Mouse (Mus musculus) heart, adult 2 months (tissue): ENCODE data around the gene Slc25a5. TPM values are rescaled to one million over a fixed set of nuclear protein-coding genes. Genes with fewer than 3 reads are reported as not detected.

ENCODE experiments used
- DNase-seq, 2 experiments: peaks; one replicate each; pipeline ENCODE4 v3.0.0; 2021
- H3K27ac ChIP-seq: fragments of 200-600 bp; 2 replicates; pipeline ENCODE4 v1.8.1; 2022
- H3K27me3 ChIP-seq: fragments of 200-500 bp; 2 replicates; pipeline ENCODE4 v1.6.1; 2012; ENCODE audit warnings: mild to moderate bottlenecking, low read length, inconsistent platforms, mixed read lengths; ENCODE audit not compliant: control insufficient read depth, insufficient read depth
- H3K36me3 ChIP-seq: fragments of 200-500 bp; 2 replicates; pipeline ENCODE4 v1.6.1; 2012; ENCODE audit warnings: low read length, inconsistent platforms; ENCODE audit not compliant: control insufficient read depth, insufficient read depth
- H3K4me1 ChIP-seq: fragments of 200-500 bp; 2 replicates; pipeline ENCODE4 v1.6.1; 2011; ENCODE audit warnings: low read length; ENCODE audit not compliant: control insufficient read depth, insufficient read depth
- H3K4me3 ChIP-seq: fragments of 200-600 bp; 2 replicates; pipeline ENCODE4 v1.8.1; 2022
- H3K79me2 ChIP-seq: fragments of 200-500 bp; replicated peaks from 2 replicates; pipeline ENCODE4 v1.6.1; 2012; ENCODE audit warnings: mild to moderate bottlenecking, inconsistent platforms, low read length, moderate library complexity, mixed read lengths; ENCODE audit not compliant: control insufficient read depth, insufficient read depth
- H3K9ac ChIP-seq: fragments of 200-500 bp; 2 replicates; pipeline ENCODE4 v1.6.1; 2012; ENCODE audit warnings: low read depth, mild to moderate bottlenecking, control low read depth, inconsistent platforms, low read length, mixed read lengths
- CTCF ChIP-seq: fragments of 200-600 bp; IDR thresholded peaks from 2 replicates; pipeline ENCODE4 v1.8.1; 2022; ENCODE audit warnings: antibody characterized with exemption, mild to moderate bottlenecking, moderate library complexity
- EP300 ChIP-seq: fragments of 200-500 bp; IDR thresholded peaks from 2 replicates; pipeline ENCODE4 v1.6.1; 2011; ENCODE audit warnings: low read depth, low read length, control low read depth; ENCODE audit not compliant: insufficient read depth
- POLR2A ChIP-seq: fragments of 200-500 bp; IDR thresholded peaks from 2 replicates; pipeline ENCODE4 v1.6.1; 2011; ENCODE audit warnings: mild to moderate bottlenecking, low read depth, low read length, control low read depth; ENCODE audit not compliant: insufficient read depth
- WGBS: fragments of 180-500 bp; shearing (Covaris S2); methylation state at CpG from one replicate; pipeline ENCODE4 v1.1.7; 2018; 5-methylcytosine and 5-hydroxymethylcytosine counted together
- intact Hi-C: fragments of 180-260 bp; cut with DNase I; formaldehyde crosslinking; loops from one replicate; pipeline ENCODE4 v1.15.1; 2025
- polyA plus RNA-seq: library from polyadenylated mRNA; depleted of rRNA; stranded (reverse); fragments of >200 nt; gene quantifications from 2 replicates; pipeline ENCODE4 v1.2.3, GENCODE M21; 2012
- total RNA-seq, 2 experiments: library from RNA; stranded (reverse); gene quantifications; 2 replicates each; pipeline ENCODE4 v1.2.3; 2021

The Slc25a5 gene
- total and polyA plus RNA-seq, 3 experiments = 352 to 447 (median 425) TPM

- H3K27me3 ChIP-seq = no peaks in the 10 kb centered on the region
- no peak overlapping the region for H3K27ac ChIP-seq
- H3K9ac ChIP-seq = no peak overlapping the region
- H3K79me2 ChIP-seq = no peaks in the 10 kb centered on the region
- intact Hi-C loops = no loop called here
- no peak for DNase-seq
- no peaks in the 10 kb centered on the region for H3K36me3 ChIP-seq
- H3K4me1 ChIP-seq = no peaks in the 10 kb centered on the region
- no peak for TF ChIP-seq CTCF
- no peak for TF ChIP-seq POLR2A
- TF ChIP-seq EP300 = no peak
- no peak overlapping the region for H3K4me3 ChIP-seq
- WGBS = 81% methylated on average over 7 of the region's 7 CpGs
Measured at GRCm38 (mm10) chrX:36757796-36758472, 37.5 kb upstream of the Slc25a5 start.

- Histone ChIP-seq H3K4me1 (no peaks in the 10 kb centered on the region), H3K36me3 (no peaks in the 10 kb centered on the region), H3K9ac (no peak overlapping the region), H3K4me3 (no peak overlapping the region), H3K27me3 (no peaks in the 10 kb centered on the region), H3K79me2 (no peaks in the 10 kb centered on the region), H3K27ac (no peak overlapping the region)
- WGBS = 51% methylated on average over 6 of the region's 6 CpGs
- no peak for DNase-seq
- intact Hi-C loops = no loop called here
- TF ChIP-seq POLR2A (no peak), CTCF (no peak), EP300 (no peak)
Measured at GRCm38 (mm10) chrX:36758566-36758965, 36.9 kb upstream of the Slc25a5 start.

GRCm38 (mm10) chrX:36760946-36761635 lies 34.4 kb upstream of the Slc25a5 start:
- no peaks in the 10 kb centered on the region for H3K27me3 ChIP-seq
- peak; percentile 96 for TF ChIP-seq CTCF
- no peak for TF ChIP-seq EP300
- no peaks in the 10 kb centered on the region for H3K36me3 ChIP-seq
- peak; percentile 4 to 24 for DNase-seq
- no peaks in the 10 kb centered on the region for H3K4me1 ChIP-seq
- no peak overlapping the region for H3K27ac ChIP-seq
- WGBS = 60% methylated on average over 6 of the region's 6 CpGs
- H3K9ac ChIP-seq = no peak overlapping the region
- no peak overlapping the region for H3K4me3 ChIP-seq
- H3K79me2 ChIP-seq = no peaks in the 10 kb centered on the region
- intact Hi-C loops = loop anchor here (1.0 to 10.0 kb wide), 3 partner anchors 59 to 314 kb away; partner anchors contain the start of gene Nkrf

GRCm38 (mm10) chrX:36762289-36762688 lies 33.2 kb upstream of the Slc25a5 start:
- Histone ChIP-seq H3K4me1 (no peaks in the 10 kb centered on the region), H3K36me3 (no peaks in the 10 kb centered on the region), H3K27ac (no peak overlapping the region), H3K9ac (no peak overlapping the region), H3K27me3 (no peaks in the 10 kb centered on the region), H3K79me2 (no peaks in the 10 kb centered on the region), H3K4me3 (no peak overlapping the region)
- WGBS = 91% methylated on average over 5 of the region's 5 CpGs
- DNase-seq = no peak
- TF ChIP-seq POLR2A = no peak
- TF ChIP-seq CTCF = no peak
- no peak for TF ChIP-seq EP300
- intact Hi-C loops = loop anchor here (10.0 kb wide), 2 partner anchors 143 to 313 kb away; partner anchors contain the start of gene Nkrf

GRCm38 (mm10) chrX:36762894-36763293 lies 32.6 kb upstream of the Slc25a5 start:
- no peaks in the 10 kb centered on the region for H3K79me2 ChIP-seq
- intact Hi-C loops = loop anchor here (10.0 kb wide), 2 partner anchors 142 to 312 kb away; partner anchors contain the start of gene Nkrf
- H3K4me3 ChIP-seq = no peak overlapping the region
- no peak overlapping the region for H3K9ac ChIP-seq
- no peaks in the 10 kb centered on the region for H3K27me3 ChIP-seq
- H3K36me3 ChIP-seq = no peaks in the 10 kb centered on the region
- WGBS = 47% methylated on average over 4 of the region's 4 CpGs
- TF ChIP-seq POLR2A = no peak
- no peak for TF ChIP-seq CTCF
- no peak for TF ChIP-seq EP300
- H3K27ac ChIP-seq = no peak overlapping the region
- H3K4me1 ChIP-seq = no peaks in the 10 kb centered on the region
- DNase-seq = no peak

- H3K79me2 ChIP-seq = no peaks in the 10 kb centered on the region
- no peak overlapping the region for H3K27ac ChIP-seq
- intact Hi-C loops = loop anchor here (10.0 kb wide), 2 partner anchors 141 to 311 kb away; partner anchors contain the start of gene Nkrf
- H3K9ac ChIP-seq = no peak overlapping the region
- DNase-seq = no peak
- no peaks in the 10 kb centered on the region for H3K27me3 ChIP-seq
- H3K36me3 ChIP-seq = no peaks in the 10 kb centered on the region
- no peaks in the 10 kb centered on the region for H3K4me1 ChIP-seq
- no peak for TF ChIP-seq POLR2A
- no peak for TF ChIP-seq EP300
- TF ChIP-seq CTCF = no peak
- 57% methylated on average over 11 of the region's 11 CpGs for WGBS
- no peak overlapping the region for H3K4me3 ChIP-seq
Measured at GRCm38 (mm10) chrX:36763298-36763933, 32.0 kb upstream of the Slc25a5 start.
